Mouse (Mus musculus) thymus, adult 2 months (tissue): ENCODE results near the gene Metap2.

ENCODE experiments used
- CTCF ChIP-seq: fragments of 200-500 bp; IDR thresholded peaks from 2 replicates; pipeline ENCODE4 v1.5.1; 2012; ENCODE audit warnings: mild to moderate bottlenecking, control low read depth, low read length, moderate library complexity, borderline replicate concordance; ENCODE audit not compliant: control insufficient read depth, poor library complexity, insufficient read depth; ENCODE audit errors: extremely low read depth
- POLR2A ChIP-seq: fragments of 200-500 bp; IDR thresholded peaks from 2 replicates; pipeline ENCODE4 v1.6.1; 2012; ENCODE audit warnings: mild to moderate bottlenecking, low read length, control low read depth, moderate library complexity; ENCODE audit not compliant: control insufficient read depth, poor library complexity, insufficient read depth; ENCODE audit errors: extremely low read depth

DNA sequence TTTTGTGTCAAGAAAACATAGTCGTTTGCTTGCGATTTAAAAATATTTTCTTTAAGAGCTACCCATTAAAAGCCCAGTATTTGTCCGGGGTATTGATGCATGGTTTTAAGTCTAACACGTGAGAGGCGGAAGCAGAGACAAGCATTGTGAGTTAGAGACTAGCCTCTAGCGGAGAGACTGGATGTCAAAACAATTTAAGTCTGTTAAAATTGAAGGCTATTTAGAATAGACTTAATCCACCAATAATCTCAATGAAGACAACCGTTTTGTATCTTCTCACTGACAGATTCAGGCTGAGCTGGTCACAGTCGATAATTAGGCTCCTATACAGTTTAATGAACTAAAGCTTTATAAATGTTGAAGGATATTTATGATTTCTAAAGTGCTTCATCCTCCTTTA is 42.8 kb upstream of the Metap2 start:
- no peak for TF ChIP-seq CTCF
- no peak for TF ChIP-seq POLR2A
